Mouse (Mus musculus) brain, embryonic 14.5 days (tissue): ENCODE measurements at regions not wholly inside any gene's neighbourhood (a gene's known extent, or its start where the extent isn't known, plus 50 kb on each side); places are given as distances from the start of the nearest gene placed in this dataset.

ENCODE experiments used
- CTCF ChIP-seq: fragments of 200-500 bp; IDR thresholded peaks from 2 replicates; pipeline ENCODE4 v1.5.1; 2012; ENCODE audit warnings: inconsistent platforms, mild to moderate bottlenecking, moderate library complexity, borderline replicate concordance; ENCODE audit not compliant: insufficient read depth, insufficient read length; ENCODE audit errors: extremely low read depth
- POLR2A ChIP-seq: fragments of 200-500 bp; IDR thresholded peaks from 2 replicates; pipeline ENCODE4 v1.6.1; 2012; ENCODE audit warnings: mild to moderate bottlenecking, inconsistent platforms, borderline replicate concordance; ENCODE audit not compliant: poor library complexity, insufficient read depth, insufficient read length, severe bottlenecking; ENCODE audit errors: extremely low read depth

GRCm38 (mm10) chr10:11648151-11648550 lies 304.9 kb downstream of the Epm2a start:
- TF ChIP-seq POLR2A (no peak), CTCF (no peak)
